Mouse (Mus musculus) gastrocnemius, postnatal 36 days (tissue): ENCODE measurements around the gene Iqgap3. TPM values are rescaled to one million over a fixed set of nuclear protein-coding genes. Genes with fewer than 3 reads are reported as not detected.

Source experiments
- total RNA-seq, 2 experiments: library from RNA; stranded (reverse); gene quantifications; 2 replicates each; pipeline ENCODE4 v1.2.3; 2021

Gene Iqgap3
- total RNA-seq, 2 experiments from 2014 or later, result 0.64 TPM

Other genes starting within 250 kb of the Iqgap3 start
- under 1 TPM in 1 of 2 experiments, not detected in 1; 0.13 TPM for gene Sh2d2a, start 235.2 kb upstream of the Iqgap3 start, total RNA-seq
- 10 to 100 TPM; 43.8 to 45.5 TPM for gene Prcc, start 196.4 kb upstream of the Iqgap3 start, total RNA-seq
- gene Hdgf, start 175.7 kb upstream of the Iqgap3 start, total RNA-seq, result 100 to 1,000 TPM; 183 to 199 TPM
- 10 to 100 TPM; 36.7 to 42.3 TPM for gene Mrpl24, start 162.5 kb upstream of the Iqgap3 start, total RNA-seq
- 1 to 10 TPM; 6.2 to 8.0 TPM for gene Isg20l2, start 151.7 kb upstream of the Iqgap3 start, total RNA-seq
- 1 to 10 TPM; 3.0 to 4.1 TPM for gene Rrnad1, start 151.3 kb upstream of the Iqgap3 start, total RNA-seq
- under 1 TPM; 0.37 to 0.48 TPM for gene Crabp2, start 133.3 kb upstream of the Iqgap3 start, total RNA-seq
- 10 to 100 TPM; 15.4 to 20.5 TPM for gene Nes, start 110.9 kb upstream of the Iqgap3 start, total RNA-seq
- under 1 TPM; 0.08 to 0.17 TPM for gene Bcan, start 81.7 kb upstream of the Iqgap3 start, total RNA-seq
- under 1 TPM in 1 of 2 experiments, not detected in 1; 0.42 TPM for gene Hapln2, start 54.4 kb upstream of the Iqgap3 start, total RNA-seq
- 10 to 100 TPM; 16.0 to 17.1 TPM for gene Gpatch4, start 38.9 kb upstream of the Iqgap3 start, total RNA-seq
- gene Naxe, start 23.5 kb upstream of the Iqgap3 start, total RNA-seq, result 10 to 100 TPM; 36.3 to 37.9 TPM
- gene Ttc24, start 3.7 kb upstream of the Iqgap3 start, total RNA-seq, result not detected
- 100 to 1,000 TPM; 156 to 174 TPM for gene Mef2d, start 60.4 kb downstream of the Iqgap3 start, total RNA-seq
- not detected for gene Rhbg, start 172.7 kb downstream of the Iqgap3 start, total RNA-seq
- gene Gm38392, start 205.2 kb downstream of the Iqgap3 start, total RNA-seq, result under 1 TPM; 0.35 to 0.51 TPM
- gene Tsacc, start 215.0 kb downstream of the Iqgap3 start, total RNA-seq, result 1 to 10 TPM; 4.2 to 5.3 TPM
- gene Cct3, start 215.1 kb downstream of the Iqgap3 start, total RNA-seq, result 10 to 100 TPM; 85.5 to 97.0 TPM
- 10 to 100 TPM; 34.5 to 45.4 TPM for gene Glmp, start 243.1 kb downstream of the Iqgap3 start, total RNA-seq